Mouse (Mus musculus): ENCODE measurements around the gene Prr22.

DNA sequence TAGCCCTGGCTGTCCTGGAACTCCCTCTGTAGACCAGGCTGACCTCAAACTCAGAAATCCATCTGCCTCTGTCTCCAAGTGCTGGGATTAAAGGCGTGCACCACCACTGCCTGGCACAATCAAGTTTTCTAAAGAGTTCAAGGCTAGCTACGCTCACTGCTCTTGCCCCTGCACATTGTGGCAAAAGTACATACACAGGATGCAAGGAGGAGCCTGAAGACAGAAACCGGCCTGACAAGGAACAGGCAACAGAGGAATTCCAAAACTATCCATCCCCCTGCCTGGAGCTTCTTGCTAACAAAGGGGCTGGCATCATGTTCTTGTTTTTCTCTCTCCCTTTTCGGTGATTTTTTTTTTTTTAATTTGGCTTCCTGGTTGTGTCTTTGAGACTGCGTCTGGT is 25.9 kb upstream of the Prr22 start:
- no peak for TF ChIP-seq CTCF (IDR thresholded peaks at IDR 0.05; ENCODE audit: extremely low read depth, insufficient read depth, insufficient read length, insufficient replicate concordance)
- TF ChIP-seq POLR2A (IDR thresholded peaks at IDR 0.05; ENCODE audit: low read depth, low read length), result no peak

Measured in spleen, adult 2 months (tissue).